Mouse (Mus musculus) left cerebral cortex, postnatal 10 days (tissue): ENCODE measurements around the gene S100a4. TPM values are rescaled to one million over a fixed set of nuclear protein-coding genes. Genes with fewer than 3 reads are reported as not detected.

Source experiments
- DNase-seq, 2 experiments: peaks; one replicate each; pipeline ENCODE4 v3.0.0; 2021 to 2022; ENCODE audit warnings: low spot score in 2 of 2, mixed read lengths in 1 of 2; ENCODE audit errors: extremely low spot score in 1 of 2
- intact Hi-C: fragments of 180-260 bp; cut with DNase I; formaldehyde crosslinking; loops from one replicate; pipeline ENCODE4 v1.15.1; 2025
- total RNA-seq, 2 experiments: library from RNA; stranded (reverse); gene quantifications; 2 replicates each; pipeline ENCODE4 v1.2.3; 2021

The S100a4 gene
- total RNA-seq, 2 experiments from 2014 or later = 7.1 to 8.1 TPM

DNA sequence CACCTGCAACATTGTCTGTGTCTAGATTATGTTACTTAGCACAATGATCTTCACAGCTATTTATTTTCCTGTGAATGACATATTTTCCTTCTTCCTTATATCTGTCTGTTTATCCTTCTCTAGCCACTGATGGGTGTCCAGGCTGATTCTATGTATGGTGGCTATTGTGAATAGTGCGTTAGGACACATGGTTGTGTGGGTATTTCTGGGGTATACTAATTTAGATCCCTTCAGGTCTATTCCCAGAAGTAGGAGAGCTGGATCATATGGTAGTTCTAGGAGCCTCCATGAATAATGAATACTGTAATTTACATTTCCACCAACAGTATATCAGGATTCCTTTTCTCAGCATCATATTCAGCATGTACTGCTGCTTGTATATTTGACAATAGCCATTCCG lies 46.3 kb downstream of the S100a4 start:
- intact Hi-C loops = loop anchor here (5.0 kb wide), 2 partner anchors 63 to 143 kb away; partner anchors contain the start of gene Chtop
- no peak for DNase-seq

DNA sequence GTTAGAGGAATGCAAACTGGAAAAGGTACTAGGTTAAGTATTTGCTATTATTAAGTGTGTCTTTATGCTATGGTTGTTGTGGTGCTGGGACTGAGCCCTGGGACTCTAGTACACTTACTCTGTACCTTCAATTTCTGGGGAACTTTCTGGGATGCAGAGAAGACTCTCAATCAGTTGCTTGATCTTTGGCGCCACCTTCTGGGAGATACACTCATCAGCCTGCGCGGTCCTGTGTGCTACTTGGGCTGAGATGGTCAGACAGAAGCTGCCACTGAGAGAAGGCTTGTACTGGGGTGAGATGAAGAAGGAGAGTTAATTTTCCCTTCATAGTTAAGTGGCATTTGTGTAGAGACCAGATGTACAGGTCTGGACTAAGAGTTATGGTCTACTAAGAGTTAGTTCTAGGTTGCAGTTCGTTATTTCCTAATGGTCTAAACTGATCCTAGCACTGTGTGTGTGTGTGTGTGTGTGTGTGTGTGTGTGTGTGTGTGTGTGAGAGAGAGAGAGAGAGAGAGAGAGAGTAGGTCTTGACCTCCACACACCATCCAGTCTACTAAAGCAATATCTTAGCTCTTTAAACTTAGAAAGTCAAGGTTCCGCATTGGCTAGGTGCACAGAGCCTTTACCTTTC lies 49.4 kb downstream of the S100a4 start:
- intact Hi-C loops = loop anchor here (2.0 to 5.0 kb wide), 3 partner anchors 66 to 162 kb away; partner anchors contain the start of genes Chtop and Snapin
- DNase-seq = peak; percentile 75 to 84

DNA sequence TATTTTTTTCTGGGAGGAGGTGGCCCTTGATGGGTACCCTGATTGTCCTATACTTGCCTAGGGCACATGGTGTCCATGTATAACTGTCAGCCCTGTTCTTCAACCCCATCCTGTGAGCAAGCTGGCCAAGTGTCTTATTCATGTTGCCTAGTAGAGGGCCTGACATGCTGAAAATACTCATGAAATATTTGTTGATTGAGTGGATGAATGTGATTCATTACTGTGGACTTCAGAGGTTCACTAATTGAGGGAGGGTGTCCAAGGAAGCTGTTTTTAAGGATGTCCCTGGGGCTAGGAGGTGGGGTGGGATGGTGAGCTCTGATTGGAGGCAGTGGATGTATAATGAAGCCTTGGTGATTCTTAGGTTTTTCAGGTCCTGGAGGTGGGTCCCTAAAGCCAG lies 50.1 kb downstream of the S100a4 start, which contains the start of gene S100a7a:
Gene S100a7a (plus strand): TSS at position 301 of the 400 bp plus-strand sequence.
- DNase-seq = no peak
- intact Hi-C loops = loop anchor here (2.0 to 5.0 kb wide), 3 partner anchors 66 to 163 kb away; partner anchors contain the start of genes Chtop and Snapin

Other genes with a start within 250 kb of the S100a4 start
- 10 to 100 TPM; 11.5 to 12.1 TPM for gene Slc27a3, start 213.8 kb upstream of the S100a4 start, total RNA-seq
- 10 to 100 TPM; 57.0 to 62.0 TPM for gene Ints3, start 170.1 kb upstream of the S100a4 start, total RNA-seq
- gene Npr1, start 137.9 kb upstream of the S100a4 start, total RNA-seq = 1 to 10 TPM; 3.4 to 4.3 TPM
- gene Ilf2, start 127.6 kb upstream of the S100a4 start, total RNA-seq = 100 to 1,000 TPM; 111 to 115 TPM
- gene Snapin, start 112.7 kb upstream of the S100a4 start, total RNA-seq = 10 to 100 TPM; 46.7 to 47.9 TPM
- 100 to 1,000 TPM; 196 TPM for gene Chtop, start 94.3 kb upstream of the S100a4 start, total RNA-seq
- gene S100a1, start 89.4 kb upstream of the S100a4 start, total RNA-seq = 10 to 100 TPM; 54.7 to 62.3 TPM
- gene S100a13, start 89.3 kb upstream of the S100a4 start, total RNA-seq = 10 to 100 TPM; 20.5 to 23.9 TPM
- not detected for gene S100a14, start 76.9 kb upstream of the S100a4 start, total RNA-seq
- gene S100a16, start 66.5 kb upstream of the S100a4 start, total RNA-seq = 10 to 100 TPM; 73.7 to 83.6 TPM
- 1 to 10 TPM; 1.7 to 1.8 TPM for gene S100a3, start 43.2 kb upstream of the S100a4 start, total RNA-seq
- not detected for gene S100a2, start 13.5 kb upstream of the S100a4 start, total RNA-seq
- gene Gm42674, start 1.9 kb upstream of the S100a4 start, total RNA-seq = not detected
- not detected for gene S100a5, start 4.8 kb downstream of the S100a4 start, total RNA-seq
- 10 to 100 TPM; 24.2 to 31.1 TPM for gene S100a6, start 9.1 kb downstream of the S100a4 start, total RNA-seq
- 1 to 10 TPM in 1 of 2 experiments, under 1 TPM in 1; 0.71 to 2.1 TPM for gene S100a7a, start 50.2 kb downstream of the S100a4 start, total RNA-seq
- under 1 TPM in 1 of 2 experiments, not detected in 1; 0.79 TPM for gene S100a8, start 65.2 kb downstream of the S100a4 start, total RNA-seq
- gene S100a9, start 92.0 kb downstream of the S100a4 start, total RNA-seq = not detected
- not detected for gene Pglyrp4, start 123.1 kb downstream of the S100a4 start, total RNA-seq
- gene Gm5849, start 174.1 kb downstream of the S100a4 start, total RNA-seq = not detected